Mouse (Mus musculus) kidney, embryonic 16.5 days (tissue): ENCODE results near the gene Rel. TPM values are rescaled to one million over a fixed set of nuclear protein-coding genes. Genes with fewer than 3 reads are reported as not detected.

Source experiments
- ATAC-seq: fragments of 200-750 bp; cut with Nextera tagmentation; 2 replicates; pipeline ENCODE4 v1.8.0; 2017; ENCODE audit warnings: moderate TSS enrichment; ENCODE audit not compliant: low FRiP score, low TSS enrichment
- H3K27ac ChIP-seq: fragments of 300-500 bp; sonication (generic); 2 replicates; pipeline ENCODE4 v1.5.1; 2014; ENCODE audit warnings: low read length
- H3K27me3 ChIP-seq: fragments of 300-500 bp; sonication (generic); 2 replicates; pipeline ENCODE4 v1.6.1; 2014; ENCODE audit warnings: low read length, control low read depth, mixed read lengths; ENCODE audit not compliant: insufficient read depth
- H3K36me3 ChIP-seq: fragments of 300-500 bp; sonication (generic); 2 replicates; pipeline ENCODE4 v1.6.1; 2014; ENCODE audit warnings: low read length, control low read depth, mixed read lengths; ENCODE audit not compliant: insufficient read depth
- H3K4me1 ChIP-seq: fragments of 300-500 bp; sonication (generic); 2 replicates; pipeline ENCODE4 v1.6.1; 2014; ENCODE audit warnings: low read length, control low read depth, mixed read lengths; ENCODE audit not compliant: insufficient read depth
- H3K4me2 ChIP-seq: fragments of 300-500 bp; sonication (generic); replicated peaks from 2 replicates; pipeline ENCODE4 v1.6.1; 2014; ENCODE audit warnings: low read depth, low read length
- H3K4me3 ChIP-seq: fragments of 300-500 bp; sonication (generic); 2 replicates; pipeline ENCODE4 v1.5.1; 2014; ENCODE audit warnings: mild to moderate bottlenecking, low read length
- H3K9ac ChIP-seq: fragments of 300-500 bp; sonication (generic); replicated peaks from 2 replicates; pipeline ENCODE4 v1.6.1; 2014; ENCODE audit warnings: low read length
- H3K9me3 ChIP-seq: fragments of 300-500 bp; sonication (generic); 2 replicates; pipeline ENCODE4 v1.6.1; 2016; ENCODE audit warnings: low read length, control low read depth
- WGBS: fragments of 180-500 bp; shearing (Covaris S2); extraction: QIAGEN DNeasy Blood & Tissue Kit; methylation state at CpG from one replicate; pipeline ENCODE4 v1.1.7; 2014; 5-methylcytosine and 5-hydroxymethylcytosine counted together
- polyA plus RNA-seq: library from polyadenylated mRNA; unstranded; fragments of >200 nt; fragmentation: Nextera tagmentation; extraction: Ambion mirVana; gene quantifications from 2 replicates; pipeline ENCODE4 v1.2.1, GENCODE M21; 2015

Gene Rel
- polyA plus RNA-seq, 1 experiment from 2014 or later = 0.60 TPM

- no peak for ATAC-seq
- no peaks in the 10 kb centered on the region for H3K27me3 ChIP-seq
- H3K4me2 ChIP-seq = no peak overlapping the region
- H3K36me3 ChIP-seq = peaks cover 14% of the 10 kb centered on the region; the same call in 1 of the 2 replicates
- no peak overlapping the region for H3K9ac ChIP-seq
- no peak overlapping the region for H3K27ac ChIP-seq
- no peak overlapping the region for H3K4me3 ChIP-seq
- 84% methylated on average over 2 of the region's 2 CpGs for WGBS
- no peaks in the 10 kb centered on the region for H3K4me1 ChIP-seq
- no peaks in the 10 kb centered on the region for H3K9me3 ChIP-seq
Measured at GRCm38 (mm10) chr11:23698526-23698925, 72.2 kb downstream of the Rel start.

- Histone ChIP-seq H3K27ac (no peak overlapping the region), H3K36me3 (peaks cover 8% of the 10 kb centered on the region; the same call in 1 of the 2 replicates), H3K9ac (no peak overlapping the region), H3K4me1 (no peaks in the 10 kb centered on the region), H3K27me3 (no peaks in the 10 kb centered on the region), H3K4me3 (no peak overlapping the region), H3K4me2 (no peak overlapping the region), H3K9me3 (no peaks in the 10 kb centered on the region)
- ATAC-seq = no peak
Measured at GRCm38 (mm10) chr11:23695847-23696246, 74.9 kb downstream of the Rel start.

GRCm38 (mm10) chr11:23693286-23693685 is 77.5 kb downstream of the Rel start:
- no peak overlapping the region for H3K4me3 ChIP-seq
- no peak overlapping the region for H3K9ac ChIP-seq
- H3K27ac ChIP-seq = no peak overlapping the region
- H3K9me3 ChIP-seq = no peaks in the 10 kb centered on the region
- WGBS = 91% methylated on average over 2 of the region's 2 CpGs
- no peak for ATAC-seq
- H3K4me1 ChIP-seq = no peaks in the 10 kb centered on the region
- H3K27me3 ChIP-seq = no peaks in the 10 kb centered on the region
- H3K36me3 ChIP-seq = peaks cover 4% of the 10 kb centered on the region; the same call in 1 of the 2 replicates
- H3K4me2 ChIP-seq = no peak overlapping the region

- no peak for ATAC-seq
- H3K27me3 ChIP-seq = no peaks in the 10 kb centered on the region
Measured at GRCm38 (mm10) chr11:23688060-23688459, 82.7 kb downstream of the Rel start.

More at GRCm38 (mm10) chr11:23688060-23688459, 82.7 kb downstream of the Rel start:
- 92% methylated on average over 1 of the region's 1 CpGs for WGBS
- no peak overlapping the region for H3K27ac ChIP-seq
- H3K9ac ChIP-seq = no peak overlapping the region
- H3K9me3 ChIP-seq = no peaks in the 10 kb centered on the region
- H3K4me2 ChIP-seq = no peak overlapping the region
- peaks cover 7% of the 10 kb centered on the region for H3K36me3 ChIP-seq
- no peaks in the 10 kb centered on the region for H3K4me1 ChIP-seq
- H3K4me3 ChIP-seq = no peak overlapping the region

Other genes starting within 250 kb of the Rel start
- not detected in 2 replicates for gene 1700093K21Rik, start 249.8 kb downstream of the Rel start, polyA plus RNA-seq
- 22.5 and 24.8 TPM in 2 replicates for gene 0610010F05Rik, start 137.3 kb downstream of the Rel start, polyA plus RNA-seq
- gene Pus10, start 105.3 kb downstream of the Rel start, polyA plus RNA-seq = 21.2 and 23.7 TPM in 2 replicates
- gene Pex13, start 105.0 kb downstream of the Rel start, polyA plus RNA-seq = 24.5 and 29.8 TPM in 2 replicates
- gene Papolg, start 124.3 kb upstream of the Rel start, polyA plus RNA-seq = 12.9 and 13.2 TPM in 2 replicates